Mouse (Mus musculus) cerebellum, postnatal 10 days (tissue): ENCODE data around the gene Lrrc3c.
A peak's percentile ranks its signal among the peaks of the same experiment; 100 is the strongest.
"Not testable (repeated sequence)": the region's sequence is repeated elsewhere in the genome, so short reads cannot be mapped to it uniquely, and the experiment has no call there.

Experiments
- DNase-seq, 2 experiments: peaks; one replicate each; pipeline ENCODE4 v3.0.0; 2021; ENCODE audit warnings: mixed read lengths in 2 of 2

The Lrrc3c gene

DNA sequence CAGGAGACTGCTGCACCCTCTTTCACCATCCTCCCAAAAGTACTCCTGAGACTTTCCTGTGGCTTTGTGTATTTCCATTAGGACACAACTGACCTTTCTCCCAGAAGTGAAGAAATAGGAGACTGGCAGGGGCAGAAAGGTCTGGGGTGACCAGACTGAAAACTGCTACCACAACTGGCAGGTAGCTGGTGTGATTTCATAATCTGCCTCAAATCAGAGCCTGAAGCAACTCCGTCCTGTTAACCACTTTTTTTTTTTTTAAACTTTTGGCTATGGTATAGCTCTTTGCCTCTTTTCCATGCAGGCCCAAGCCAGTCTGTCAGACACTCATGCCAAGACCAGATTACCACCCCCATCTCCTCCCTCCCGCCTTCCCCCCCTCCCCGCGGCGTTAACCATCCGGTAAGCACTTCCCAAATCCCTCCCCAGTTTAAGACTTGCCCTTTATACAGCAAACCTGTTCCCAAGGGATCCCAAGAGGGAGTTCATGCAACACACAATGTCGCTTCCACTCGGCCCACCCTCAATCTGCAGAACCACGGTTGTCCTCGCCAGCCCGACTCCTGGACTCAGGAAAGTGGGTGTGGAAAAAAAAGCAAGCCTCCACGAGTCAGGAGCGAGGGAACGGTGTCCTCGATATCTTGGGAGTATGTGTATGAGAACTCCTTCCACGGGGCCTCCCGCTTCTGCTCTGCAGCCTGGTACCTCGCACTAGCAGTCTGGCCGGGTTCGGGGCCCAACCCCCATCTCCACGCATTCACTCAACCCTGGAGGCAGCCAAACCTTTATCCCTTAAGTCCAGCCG lies 11.8 kb upstream of the Lrrc3c start:
- DNase-seq = peak in 1 of 2 experiments; percentile 63

DNA sequence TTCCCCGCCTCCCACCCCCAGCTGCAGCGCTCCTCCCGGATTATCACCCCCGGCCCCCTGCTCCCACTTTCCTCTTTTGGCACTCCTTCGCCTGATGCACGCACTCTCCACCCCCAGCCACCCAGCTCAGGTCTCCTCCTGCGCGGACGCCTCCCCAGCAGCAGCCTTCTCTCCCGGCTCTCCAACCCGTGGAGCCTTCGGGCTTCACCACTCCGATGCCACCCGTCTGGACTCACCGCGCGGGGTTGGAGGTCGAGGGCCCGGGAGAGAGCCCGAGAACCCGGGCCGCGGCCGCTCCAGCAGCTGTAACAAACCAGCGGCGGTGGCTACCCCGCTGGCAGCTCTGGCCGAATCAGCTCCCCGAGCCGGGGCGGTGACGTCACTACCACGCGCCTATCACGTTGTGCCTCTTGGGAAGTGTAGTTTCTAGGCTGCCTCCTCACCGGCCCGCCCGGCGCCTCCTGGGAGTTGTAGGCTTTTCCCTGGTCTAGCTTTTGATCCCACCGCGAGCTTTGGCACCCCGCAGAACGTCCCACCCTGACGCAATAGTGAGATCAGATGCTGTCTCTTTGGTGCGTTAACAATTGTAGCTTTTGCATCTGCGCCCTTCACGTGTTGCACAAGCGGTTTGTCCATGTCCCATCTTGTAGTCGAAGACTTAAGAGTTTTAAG lies 11.1 kb upstream of the Lrrc3c start, which contains the start of gene Ormdl3:
Ormdl3 (minus strand) TSS at position 477 of the 672 bp plus-strand sequence.
- DNase-seq = peak; percentile 100

DNA sequence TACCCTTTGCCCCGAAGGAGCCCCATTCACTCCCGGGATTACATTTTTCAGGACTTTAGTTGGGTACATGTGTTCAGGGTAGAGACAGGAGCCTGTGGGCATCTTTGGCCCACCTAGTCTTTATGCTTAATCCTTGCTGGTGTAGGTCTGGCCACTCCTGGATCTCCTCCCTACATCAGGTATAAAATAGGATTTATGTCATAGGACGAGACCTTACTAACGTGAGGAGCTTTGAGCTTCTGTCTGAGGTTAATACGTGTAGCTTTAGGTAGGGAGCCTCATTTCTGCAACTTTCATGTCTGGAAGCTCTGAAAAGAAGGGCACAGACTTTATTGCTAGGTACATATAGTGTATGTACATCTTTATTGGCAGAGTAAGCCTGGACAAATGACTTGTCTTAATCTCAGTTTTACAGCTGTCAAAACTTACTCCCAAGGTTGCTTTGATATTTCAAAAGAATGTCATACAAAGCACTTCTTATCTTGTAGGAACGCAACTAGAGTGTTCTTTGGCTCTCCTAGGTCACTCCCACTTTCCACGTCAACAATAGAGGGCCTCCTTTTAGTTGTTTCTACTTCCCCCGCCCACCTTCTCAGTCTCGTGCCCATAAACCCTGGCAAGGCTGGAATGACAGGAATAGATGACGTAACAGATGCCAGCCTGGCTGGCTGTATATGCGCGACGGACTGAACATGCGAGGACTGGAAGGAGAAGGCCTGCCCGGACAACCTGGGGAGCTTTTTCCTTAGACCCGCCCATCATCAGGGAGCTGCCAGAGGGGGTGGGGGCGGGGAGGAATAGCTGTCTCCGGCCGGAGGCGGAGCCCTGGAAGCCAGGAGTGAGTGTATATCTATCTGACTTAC lies 10.2 kb upstream of the Lrrc3c start:
- DNase-seq = peak; percentile 71 to 76

DNA sequence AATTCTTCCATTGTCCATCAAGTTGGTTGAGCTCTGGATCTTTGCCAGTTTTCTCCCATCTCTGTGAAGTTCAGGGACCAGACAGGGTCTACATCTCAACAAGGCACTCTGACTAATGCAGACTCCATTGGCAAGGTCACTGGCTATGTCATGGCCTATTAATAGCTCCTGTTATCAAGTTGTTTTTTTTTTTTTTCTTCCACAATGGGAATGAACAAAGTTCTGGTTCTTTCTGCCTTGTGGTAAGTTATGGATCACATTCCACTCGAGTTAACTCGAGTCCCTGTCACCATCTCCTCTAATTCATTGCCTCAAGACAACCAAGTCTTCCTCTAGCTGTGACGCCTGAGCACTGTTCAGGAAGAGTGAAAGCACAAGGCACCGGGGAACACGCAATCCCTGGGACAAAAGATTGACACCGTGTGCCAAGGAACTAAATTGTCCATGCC lies 9.2 kb upstream of the Lrrc3c start:
- DNase-seq = peak in 1 of 2 experiments; percentile 47

DNA sequence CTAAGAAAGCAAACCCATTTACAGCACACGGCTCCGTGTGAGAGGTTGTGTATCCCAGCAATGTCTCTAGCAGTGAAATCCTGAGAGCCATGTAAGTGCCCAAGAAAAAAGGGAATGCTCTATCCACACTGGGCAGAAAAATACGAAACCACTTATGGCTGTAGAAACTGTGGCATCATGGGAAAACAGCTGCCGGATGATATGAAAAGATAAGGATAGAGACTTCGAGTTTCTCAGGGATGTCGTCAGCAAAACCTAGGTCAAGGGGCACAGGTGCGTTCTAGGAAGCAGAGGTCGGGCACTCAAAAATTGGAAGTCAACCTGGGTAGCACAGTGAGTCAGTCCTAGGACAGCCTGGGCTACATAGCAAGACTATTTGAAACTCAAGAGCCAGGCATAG lies 8.8 kb upstream of the Lrrc3c start:
- DNase-seq = no peak

DNA sequence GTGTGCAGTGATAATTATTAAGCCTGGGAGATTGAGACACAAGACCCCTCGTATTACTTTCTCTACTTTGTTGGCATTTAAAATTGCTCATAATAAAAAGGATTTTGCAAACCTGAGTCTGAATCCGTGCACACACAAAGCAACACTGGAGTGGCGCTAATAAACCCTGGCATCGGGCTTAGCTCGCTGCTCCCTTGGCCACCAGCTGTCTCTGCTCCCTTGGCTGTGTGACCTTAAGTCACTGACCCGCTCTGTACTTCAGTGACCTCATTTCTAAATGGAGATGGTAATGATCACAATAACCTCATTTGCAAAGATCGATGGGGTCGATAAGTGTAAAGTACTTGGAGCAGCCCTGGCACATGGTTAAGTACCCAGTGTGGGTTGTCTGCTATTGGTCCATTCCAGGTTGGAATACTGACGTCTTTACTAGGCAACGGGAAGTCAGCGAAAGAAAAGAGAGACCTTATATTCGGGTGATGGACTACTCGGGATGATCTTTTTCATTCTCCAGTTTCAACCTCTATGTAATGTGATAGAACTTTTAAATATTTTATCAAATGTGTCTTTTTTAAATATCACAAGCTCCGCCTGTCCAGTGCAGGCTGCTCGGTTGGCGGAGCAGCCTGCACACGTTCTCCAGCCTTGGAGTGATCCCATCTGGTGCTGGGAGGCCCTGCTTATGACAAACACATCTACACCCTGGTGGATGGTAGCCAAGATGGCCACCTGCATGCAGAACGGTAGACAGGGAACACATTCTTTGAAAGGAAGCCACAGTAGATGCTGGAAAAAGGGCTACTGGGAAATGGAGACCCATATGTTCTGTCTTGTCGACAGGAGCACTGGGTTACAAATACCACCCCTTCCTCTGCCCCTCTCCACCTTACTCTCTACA lies 7.3 kb upstream of the Lrrc3c start:
- DNase-seq = peak; percentile 75 to 80

DNA sequence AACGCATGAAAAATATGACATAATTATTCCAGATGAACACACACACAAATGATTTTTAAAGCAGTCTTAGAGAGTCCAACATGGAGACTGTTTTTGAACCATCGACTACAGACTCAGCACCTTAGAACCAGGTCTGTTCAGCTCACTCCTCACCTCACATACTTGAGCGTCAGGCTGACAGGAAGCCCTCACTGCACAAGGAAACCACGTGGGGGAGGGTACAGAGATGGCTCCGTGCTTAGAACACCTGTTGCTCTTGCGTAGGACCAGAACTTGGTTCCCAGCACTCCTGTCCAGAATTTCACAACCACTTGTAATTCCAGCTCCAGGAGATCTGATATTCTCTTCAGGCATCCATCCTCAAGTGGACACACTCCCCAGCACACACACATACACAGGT lies 3.1 kb upstream of the Lrrc3c start:
- DNase-seq = no peak

DNA sequence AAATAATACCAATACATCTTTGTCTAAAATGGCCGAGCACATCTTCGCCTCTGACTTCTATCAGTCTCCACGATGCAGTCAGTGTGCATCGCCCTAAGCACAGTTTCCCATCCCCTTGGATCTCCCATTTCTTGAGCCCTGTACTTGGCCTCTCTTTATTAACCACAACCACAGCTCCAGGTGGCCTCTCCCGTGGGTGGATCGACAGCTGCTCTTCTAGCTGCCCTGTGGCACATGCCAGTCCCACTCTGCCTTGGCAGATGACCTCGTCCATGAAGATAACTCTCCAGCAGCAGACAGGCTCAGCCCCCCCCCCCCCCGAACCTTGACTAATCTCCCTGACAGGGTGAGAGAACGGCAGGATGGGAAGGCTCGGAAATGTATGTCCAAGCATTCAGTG lies 2.6 kb upstream of the Lrrc3c start:
- no peak for DNase-seq

DNA sequence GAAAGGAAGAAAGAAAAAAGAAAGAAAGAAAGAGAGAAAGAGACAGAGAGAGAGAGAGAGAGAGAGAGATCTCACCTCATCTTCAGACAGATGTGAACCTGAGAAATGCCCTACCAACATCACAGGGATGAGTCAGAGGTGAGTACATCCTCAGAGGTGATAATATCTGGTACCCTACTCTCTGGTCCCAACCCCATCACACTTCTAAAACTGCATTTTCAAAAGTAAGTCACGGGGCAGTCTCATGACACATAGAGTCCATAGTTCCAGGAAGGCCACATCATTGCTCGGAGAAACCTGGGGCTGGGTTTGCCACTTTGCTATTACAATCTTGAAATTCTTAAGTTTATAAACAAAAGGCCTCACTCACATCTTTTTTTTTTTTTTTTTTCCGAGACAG lies 2.1 kb upstream of the Lrrc3c start:
- no peak for DNase-seq

DNA sequence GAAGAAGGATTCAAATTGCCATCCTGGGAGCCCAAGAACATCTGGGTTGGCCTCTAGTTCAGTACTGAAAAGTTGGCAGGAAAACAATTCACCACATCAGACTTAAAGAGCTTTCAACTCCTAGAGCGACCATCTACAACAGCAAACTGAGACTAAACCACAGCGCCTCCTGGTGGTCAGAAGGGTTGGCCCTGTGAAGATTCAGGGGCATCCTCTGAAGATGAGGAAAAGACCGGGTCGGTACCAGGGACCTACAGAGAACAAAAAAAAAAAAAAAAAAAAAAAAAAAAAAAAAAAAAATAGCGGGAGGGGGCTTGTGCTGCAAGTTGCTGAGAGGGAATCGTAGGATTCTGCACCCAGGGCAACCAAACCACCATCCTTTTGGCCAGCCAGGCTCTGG lies 728 bp upstream of the Lrrc3c start:
- peak; percentile 64 to 77 for DNase-seq

DNA sequence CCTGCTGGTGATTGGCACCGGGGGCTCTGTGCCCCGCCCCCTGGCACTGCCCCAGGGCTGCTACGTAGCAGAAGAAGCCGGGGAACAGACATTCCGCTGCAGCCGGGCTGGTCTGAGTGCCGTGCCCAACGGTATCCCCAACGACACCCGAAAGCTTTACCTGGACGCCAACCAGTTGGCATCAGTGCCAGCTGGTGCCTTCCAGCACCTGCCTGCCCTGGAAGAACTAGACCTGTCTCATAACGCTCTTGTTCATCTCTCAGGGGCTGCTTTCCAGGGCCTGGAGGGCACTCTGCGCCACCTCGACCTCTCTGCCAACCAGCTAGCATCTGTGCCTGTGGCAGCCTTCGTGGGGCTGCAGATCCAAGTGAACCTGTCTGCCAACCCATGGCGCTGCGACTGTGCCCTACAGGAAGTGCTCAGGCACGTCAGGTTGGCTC lies 780 bp downstream of the Lrrc3c start:
- peak; percentile 89 for DNase-seq

DNA sequence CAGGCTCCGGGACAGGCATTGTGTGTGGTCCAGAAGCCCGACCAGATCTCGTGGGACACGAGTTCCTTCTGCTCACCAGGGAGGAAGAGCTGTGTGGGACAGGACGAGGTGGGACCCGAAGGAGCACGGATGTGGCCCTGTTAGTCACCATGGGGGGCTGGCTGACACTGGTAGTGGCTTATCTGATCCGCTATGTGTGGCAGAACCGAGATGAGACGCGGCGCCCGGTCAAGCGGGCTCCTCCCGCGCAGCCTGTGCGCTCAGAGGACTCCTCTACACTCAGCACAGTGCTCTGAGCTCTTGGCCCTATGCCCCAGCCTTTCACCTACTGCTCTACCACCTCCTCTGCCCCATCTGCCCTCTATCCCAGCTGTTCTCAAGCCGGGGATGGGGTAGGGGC lies 1.2 kb downstream of the Lrrc3c start:
- DNase-seq = peak; percentile 66 to 67

DNA sequence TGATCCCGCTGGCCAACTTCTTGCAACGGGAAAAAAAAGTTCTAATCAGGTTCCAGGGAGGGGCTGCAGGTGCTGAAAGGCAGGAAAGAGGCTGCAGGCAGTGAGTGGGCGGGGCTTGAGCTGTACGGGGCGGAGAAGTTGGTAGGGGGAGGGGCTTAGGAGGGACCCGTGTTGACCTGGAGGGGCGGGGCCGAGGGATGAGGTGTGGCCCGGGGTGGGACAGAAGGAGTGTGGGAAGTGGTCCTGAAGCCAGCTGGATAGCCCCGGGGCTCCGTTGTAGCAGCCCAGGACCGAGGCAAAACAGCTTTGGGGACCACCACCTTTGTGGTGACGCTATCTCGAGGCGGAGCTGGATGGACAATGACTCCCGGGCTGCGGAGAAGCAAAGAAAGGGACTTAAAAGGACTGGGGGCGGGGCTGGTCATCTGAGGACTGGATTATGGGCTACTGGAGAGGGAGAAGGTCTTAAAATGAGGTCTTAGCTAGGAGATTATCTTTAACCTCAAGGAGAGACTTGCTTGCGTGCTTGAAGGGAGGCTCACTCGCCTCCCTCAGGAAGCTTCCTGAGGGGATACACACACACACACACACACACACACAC lies 4.1 kb downstream of the Lrrc3c start:
- DNase-seq = no peak

DNA sequence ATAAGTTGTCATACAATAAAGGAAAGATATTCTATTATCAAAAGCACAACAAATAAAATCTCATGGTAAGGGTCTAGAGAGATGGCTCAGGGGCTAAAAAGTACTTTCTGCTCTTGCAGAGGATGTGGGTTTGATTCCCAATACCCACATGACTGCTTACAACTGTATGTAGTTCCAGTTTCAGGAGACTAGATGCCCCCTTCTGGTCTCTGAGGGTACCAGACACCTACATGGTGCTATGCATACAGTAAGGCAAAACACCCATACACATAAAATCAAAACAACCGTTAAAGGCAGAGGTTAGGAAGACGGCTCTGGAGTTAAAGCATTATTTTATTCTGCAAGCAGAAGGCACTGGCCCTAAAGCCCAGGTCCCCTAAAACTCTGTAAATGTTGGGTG lies 5.9 kb downstream of the Lrrc3c start:
- DNase-seq = no peak

DNA sequence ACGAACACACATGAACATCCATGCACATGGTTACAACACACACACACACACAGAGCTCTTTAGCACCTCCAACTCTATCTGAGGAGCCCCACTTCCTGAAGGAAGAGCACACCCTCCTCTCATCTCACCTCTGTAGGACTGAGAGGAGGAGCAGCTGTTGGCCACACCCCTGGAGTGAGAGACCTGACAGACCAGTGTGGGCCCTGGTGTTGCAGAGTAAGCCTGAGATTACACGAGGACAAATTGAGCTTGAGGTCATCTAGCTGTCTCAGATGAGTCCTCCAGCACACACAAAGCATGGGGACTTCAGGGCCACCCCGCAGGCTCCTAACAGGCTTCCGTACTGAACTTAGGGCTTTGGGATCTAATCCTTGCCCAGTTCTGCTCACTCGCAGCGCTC lies 6.8 kb downstream of the Lrrc3c start:
- not testable (repeated sequence) for DNase-seq

DNA sequence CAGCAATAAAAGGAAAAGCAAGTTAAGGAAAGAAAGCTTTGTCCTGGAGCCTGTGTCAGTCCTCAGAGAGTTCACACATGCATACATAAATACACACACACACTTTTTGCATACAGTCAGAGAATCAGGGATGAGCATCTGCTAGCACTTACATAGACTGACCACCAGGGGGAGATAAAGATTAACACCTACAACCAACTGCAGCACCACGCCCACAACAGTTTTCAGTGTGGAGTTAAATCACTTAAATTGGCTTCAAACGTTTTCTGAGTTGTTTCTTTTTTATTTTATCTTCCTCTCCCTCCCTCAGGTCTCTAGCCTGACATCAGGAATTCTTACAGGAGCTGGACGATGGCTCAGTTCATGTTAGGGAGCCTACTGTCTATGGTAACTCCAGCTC lies 8.7 kb downstream of the Lrrc3c start:
- peak; percentile 54 to 77 for DNase-seq

DNA sequence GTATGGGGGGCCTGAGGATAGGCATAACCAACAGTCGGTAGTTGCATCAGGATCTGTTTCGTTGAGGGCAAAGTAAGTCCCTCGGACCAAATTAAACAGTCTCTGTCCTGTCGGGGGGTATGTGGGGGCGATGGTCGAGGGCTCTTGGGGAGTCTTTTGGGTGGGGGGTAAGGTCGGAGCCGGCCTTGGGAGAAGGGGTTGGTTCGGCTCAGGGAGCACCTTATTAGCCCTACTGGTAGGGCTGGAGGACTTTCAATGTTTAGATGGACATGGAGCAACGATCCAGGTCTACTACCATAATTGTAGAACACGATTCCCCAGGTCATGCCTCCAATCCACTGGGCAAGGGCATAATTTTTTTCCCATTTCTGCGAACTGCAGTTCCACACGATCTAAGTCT lies 22.7 kb downstream of the Lrrc3c start:
- no peak for DNase-seq

DNA sequence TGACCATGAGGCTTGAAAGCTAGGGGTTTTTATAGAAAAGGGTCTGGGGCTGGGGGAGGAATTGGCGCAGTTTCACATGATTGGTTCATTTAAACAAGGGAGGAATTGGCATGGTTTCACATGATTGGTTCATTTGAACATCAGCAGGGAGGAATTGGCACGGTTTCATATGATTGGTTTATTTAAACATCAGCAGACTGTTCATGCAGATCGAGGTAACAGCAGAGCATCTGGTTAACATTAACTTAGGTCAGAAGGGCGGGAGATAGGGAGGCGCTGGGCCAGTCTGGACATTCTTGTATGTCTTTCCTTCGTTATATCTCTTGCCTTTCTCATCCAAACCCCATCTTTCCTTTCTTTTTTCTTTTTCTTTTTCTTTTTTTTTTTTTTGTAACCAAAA lies 25.9 kb downstream of the Lrrc3c start:
- not testable (repeated sequence) for DNase-seq

DNA sequence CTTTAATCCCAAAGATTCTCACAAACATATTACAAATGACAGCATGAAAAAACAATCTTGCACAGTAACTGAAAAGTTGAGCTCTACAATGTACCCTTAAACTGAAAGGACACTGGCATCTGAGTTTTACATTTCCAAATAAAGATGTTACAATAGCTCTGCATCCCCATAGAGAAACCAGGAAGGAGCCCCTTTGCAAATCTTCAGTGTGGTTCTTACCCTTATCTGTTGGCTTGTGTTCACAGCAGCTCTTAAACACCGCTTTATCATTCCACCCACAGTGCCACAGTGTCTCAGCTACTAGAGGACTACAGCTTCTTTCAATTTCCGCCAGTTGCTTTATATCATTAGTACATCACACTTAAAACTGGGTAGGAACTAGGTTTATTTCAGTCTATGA lies 26.3 kb downstream of the Lrrc3c start:
- DNase-seq = not testable (repeated sequence)

DNA sequence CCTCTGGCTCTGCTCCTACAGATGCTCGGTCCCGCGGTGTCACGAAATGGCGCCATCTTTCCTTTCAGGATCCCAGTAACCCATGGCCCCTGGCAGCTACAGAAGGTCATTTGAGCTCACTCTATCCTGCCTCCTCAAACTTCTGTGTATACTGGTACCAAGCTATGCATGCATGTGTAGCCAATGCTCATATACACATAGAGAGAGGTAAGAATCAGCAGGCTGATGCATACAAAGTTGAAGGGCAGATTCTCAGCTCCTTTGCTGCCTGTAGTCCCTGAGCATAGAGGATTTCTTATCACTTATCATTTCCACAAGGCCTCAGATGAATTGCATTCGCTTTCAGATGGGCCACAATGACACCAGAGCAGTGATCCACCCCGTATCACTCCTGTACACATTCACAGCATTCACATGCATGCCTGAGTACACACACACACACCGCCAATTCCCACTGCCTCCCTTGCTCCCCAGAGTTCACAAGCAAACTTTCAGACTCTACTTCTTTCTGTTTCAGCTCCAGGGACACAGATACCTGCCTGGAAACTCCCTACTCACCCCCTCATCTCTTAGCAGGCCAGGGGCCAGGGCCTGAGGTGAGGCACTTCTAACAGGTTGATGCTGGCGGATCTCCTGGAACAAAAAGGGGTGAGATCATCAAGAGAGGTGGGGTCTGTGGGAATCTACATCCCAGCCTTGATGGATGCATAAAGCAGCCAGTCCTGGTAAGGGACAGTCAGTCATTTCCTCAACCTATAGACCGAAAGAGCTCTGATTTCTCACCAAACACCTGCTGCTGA lies 27.7 kb downstream of the Lrrc3c start, which contains the start of the genes Gm12355 and Gsdma3:
Gm12355 (minus strand) TSS at position 51 of the 800 bp plus-strand sequence.
Gsdma3 (plus strand) TSS at position 750 of the 800 bp plus-strand sequence.
- DNase-seq = no peak

DNA sequence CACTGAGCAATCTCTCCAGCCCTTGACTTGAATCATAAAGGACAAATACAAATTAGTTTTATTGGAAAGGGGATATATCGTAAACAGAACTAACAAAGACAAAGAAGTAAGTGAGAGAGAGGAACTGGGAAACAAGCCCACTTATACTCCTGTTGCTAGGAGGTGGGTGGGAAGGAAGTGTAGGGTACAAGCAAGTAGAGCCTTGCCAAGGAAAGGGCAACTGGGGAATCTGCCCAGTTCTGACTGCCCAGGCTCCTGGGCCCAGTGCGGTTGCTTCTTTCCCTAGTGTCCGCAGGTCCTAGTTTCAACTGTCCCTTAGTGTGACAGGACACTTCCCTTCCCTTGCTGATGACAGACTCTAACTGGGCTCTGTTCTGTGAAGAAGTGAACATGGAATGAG lies 30.6 kb downstream of the Lrrc3c start:
- DNase-seq = peak in 1 of 2 experiments; percentile 18
